Mouse (Mus musculus): ENCODE measurements at regions not wholly inside any gene's neighbourhood (a gene's known extent, or its start where the extent isn't known, plus 50 kb on each side); places are given as distances from the start of the nearest gene placed in this dataset.

GRCm38 (mm10) chr13:60299076-60299475 is 121.9 kb upstream of the Gas1 start:
- DNase-seq (ENCODE audit: low read depth, low spot score) = no peak

GRCm38 (mm10) chr13:60303561-60303960 is 126.4 kb upstream of the Gas1 start:
- DNase-seq (ENCODE audit: low read depth, low spot score) = no peak

DNA sequence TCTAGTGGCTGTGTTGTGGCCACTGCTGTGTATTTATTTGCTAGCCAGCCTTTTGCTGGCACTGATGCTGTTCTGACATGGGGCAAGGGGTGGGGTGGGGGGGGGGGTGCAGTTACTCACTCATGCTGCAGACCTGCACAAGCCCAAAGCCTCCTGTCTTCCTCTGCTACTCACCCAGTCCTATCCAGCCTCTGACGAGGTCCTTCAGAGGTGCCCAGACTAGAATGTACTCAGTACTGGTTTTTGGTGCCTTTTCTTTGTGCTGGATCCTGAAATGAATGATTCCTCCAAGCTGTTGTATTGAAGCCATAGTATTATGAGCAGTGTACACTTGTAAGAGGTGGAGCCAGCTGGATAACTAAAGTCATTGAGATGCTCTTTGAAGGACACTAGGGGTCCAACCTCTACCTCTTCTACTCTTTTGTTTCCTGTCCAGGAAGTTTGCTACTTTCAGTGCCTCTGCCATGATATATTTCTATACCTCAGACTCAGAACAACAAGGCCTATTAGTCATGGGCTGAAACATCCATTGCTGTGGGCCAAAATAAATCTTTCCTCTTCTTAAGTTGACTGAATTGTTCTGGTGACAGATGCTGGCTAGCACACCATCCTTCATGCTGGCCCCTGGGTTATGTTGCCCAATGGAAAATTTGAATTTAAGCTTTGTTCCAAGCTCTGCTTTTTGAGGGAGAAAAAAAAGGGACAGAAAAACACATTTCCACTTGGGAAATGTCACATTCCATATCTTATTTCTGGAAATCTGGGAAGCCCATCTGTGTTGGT is 128.1 kb upstream of the Gas1 start:
- no peak for DNase-seq (ENCODE audit: low read depth, low spot score)

GRCm38 (mm10) chr13:60308062-60308801 is 131.1 kb upstream of the Gas1 start:
- no peak for DNase-seq (ENCODE audit: low read depth, low spot score)

DNA sequence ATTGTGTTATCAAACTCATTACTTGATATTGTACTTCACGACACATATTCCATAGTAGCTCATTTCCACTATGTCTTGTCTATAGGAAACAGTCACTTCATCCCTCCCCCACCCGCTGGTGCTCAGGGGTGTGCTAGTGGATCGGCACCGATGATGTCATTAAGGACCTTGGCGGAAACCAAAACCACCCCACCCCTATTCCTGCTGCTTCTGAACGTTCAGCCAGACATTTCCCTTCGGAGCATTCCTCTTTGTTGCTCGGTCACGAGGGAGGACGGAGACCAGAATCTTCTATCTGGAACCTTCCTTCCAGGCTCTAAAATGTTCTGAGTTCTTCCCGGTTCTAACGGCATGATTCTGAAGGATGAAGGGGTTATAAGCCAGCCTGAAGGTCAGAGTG is 132.3 kb upstream of the Gas1 start:
- DNase-seq (ENCODE audit: low read depth, low spot score) = peak; percentile 52

GRCm38 (mm10) chr13:60309926-60310325 is 132.8 kb upstream of the Gas1 start:
- no peak for DNase-seq (ENCODE audit: low read depth, low spot score)

DNA sequence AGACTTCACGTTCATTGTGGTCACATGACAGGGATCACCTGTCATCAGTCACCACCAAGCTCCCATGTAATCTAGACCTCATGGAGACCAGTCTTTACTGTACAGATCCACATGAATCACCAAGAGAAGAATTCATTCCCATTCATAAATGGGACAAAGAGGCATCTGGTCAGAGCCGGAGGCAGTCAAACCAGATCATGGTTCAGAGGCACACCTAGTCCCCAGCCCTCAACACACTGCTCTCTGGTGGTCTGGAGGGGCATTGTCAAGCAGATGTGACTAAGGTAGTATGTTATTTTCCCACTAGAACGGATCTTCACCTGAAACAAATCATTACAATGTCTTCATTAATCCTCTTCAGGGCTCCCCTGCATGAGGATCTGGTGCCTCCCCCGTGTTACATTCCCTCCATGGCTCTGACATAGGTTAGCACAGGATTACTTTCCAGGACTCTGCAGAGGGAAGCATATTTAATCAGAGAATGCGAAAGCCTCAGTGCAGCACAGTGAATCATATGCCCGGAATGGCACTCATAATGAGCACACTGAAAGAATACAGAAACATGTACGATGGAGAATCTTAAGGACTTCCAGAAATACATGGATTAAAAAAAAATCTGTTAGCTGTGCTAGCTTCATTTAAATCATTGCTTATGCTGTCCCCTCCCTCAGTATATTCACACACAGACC is 135.4 kb upstream of the Gas1 start:
- DNase-seq (ENCODE audit: low read depth, low spot score) = no peak

- peak; percentile 42 for DNase-seq (ENCODE audit: low read depth, low spot score)
Measured at GRCm38 (mm10) chr13:60318436-60319020, 141.4 kb upstream of the Gas1 start.

GRCm38 (mm10) chr13:60319268-60319667 is 142.1 kb upstream of the Gas1 start:
- no peak for DNase-seq (ENCODE audit: low read depth, low spot score)

DNA sequence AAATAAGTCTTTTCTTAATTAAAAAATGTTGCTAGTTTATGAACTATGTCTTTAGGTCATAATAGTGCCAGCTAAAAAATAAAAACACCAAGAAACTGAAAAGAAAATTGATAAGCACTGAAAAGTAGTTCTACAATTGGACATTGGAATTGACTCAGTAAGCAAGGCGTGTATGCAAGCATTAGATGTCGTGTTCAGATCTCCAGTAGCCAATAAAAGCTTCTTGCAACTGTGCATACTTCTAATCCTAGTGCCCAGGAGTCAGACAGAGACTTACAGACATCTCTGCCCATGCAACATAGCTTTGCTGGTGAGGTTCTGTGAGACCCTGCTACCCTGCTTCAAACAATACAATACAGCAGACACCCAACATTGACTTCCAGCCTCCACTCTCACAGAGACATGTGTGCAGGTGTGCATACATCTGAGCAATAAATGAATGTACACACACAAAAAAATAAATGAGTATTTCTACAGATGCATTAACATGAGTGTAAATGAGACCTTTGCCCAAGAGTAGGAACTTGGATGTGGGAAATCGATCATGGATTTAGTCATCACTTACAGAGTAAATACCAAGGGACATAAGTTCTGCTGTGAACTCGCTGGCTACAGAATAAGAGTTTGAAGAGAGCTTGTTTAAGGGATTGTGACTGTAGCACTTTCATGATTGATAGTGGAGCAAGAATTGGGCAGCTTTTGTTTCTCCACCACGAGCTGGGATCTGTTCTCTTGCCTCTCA is 142.9 kb upstream of the Gas1 start:
- no peak for DNase-seq (ENCODE audit: low read depth, low spot score)

GRCm38 (mm10) chr13:60322579-60322978 is 145.4 kb upstream of the Gas1 start:
- DNase-seq (ENCODE audit: low read depth, low spot score) = peak; percentile 42

- peak; percentile 47 for DNase-seq (ENCODE audit: low read depth, low spot score)
Measured at GRCm38 (mm10) chr13:60330475-60331258, 153.5 kb upstream of the Gas1 start.

GRCm38 (mm10) chr13:60336196-60336595 is 159.0 kb upstream of the Gas1 start:
- DNase-seq (ENCODE audit: low read depth, low spot score) = no peak

DNA sequence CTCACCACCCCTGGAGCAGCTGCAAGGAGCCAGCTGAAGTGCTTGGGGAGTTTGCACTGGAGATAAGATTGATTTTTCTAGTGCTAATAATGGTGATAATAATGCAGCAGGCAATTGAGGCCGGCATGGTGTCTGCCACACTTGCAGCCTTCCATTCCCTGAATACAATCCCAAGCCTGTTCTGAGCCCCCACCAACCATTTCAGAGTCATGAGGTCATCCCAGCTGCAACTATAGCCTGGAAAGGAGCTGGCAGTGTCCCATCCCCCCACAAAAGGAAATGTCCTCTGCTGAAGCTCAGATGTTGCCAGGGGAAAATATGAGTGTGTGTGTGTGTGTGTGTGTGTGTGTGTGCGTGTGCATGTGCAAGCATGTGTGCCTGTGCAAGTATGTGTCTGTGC is 160.2 kb upstream of the Gas1 start:
- no peak for DNase-seq (ENCODE audit: low read depth, low spot score)

- DNase-seq (ENCODE audit: low read depth, low spot score) = peak; percentile 76
Measured at GRCm38 (mm10) chr13:60338107-60338506, 160.9 kb upstream of the Gas1 start.

DNA sequence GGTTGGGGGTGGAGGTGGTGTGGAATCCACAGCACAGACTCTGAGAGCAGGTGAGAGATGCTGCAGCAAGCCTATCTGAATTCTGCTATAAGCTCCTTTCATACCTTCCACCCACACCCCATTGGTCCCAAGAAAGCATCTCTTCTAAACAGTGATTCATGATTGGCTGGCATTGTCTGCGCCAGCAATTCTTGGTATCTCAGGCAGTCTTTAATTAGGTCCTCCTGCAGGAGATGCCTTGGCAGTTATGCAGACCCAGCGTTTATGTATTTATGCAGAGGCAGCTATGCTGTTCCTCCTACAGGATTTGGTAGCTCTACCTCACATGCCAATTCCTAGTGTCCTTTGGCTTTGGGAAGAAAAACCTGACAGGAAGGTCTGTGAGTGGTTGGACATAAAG is 162.9 kb upstream of the Gas1 start:
- DNase-seq (ENCODE audit: low read depth, low spot score) = no peak

DNA sequence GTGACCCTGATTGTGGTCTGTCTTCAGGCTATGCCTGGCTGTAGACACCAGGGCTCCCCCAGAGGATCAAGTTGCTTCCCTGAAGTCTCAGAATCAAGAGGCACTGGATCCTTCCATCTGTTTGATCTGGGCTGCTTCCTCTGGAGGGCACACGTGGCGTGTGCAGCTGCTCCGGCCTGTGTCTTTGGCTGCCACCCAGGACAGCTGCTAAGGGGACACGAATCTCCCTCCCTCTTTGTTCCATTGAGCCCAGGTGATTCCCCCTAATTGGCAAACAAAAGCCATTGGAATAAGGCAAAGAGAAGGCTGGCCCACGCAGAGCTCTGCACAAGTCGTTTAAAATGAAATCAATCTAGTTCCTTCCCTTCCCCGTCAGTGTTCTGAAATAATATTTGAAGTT is 170.7 kb upstream of the Gas1 start:
- DNase-seq (ENCODE audit: low read depth, low spot score) = peak; percentile 79

GRCm38 (mm10) chr13:60348438-60348837 is 171.3 kb upstream of the Gas1 start:
- no peak for DNase-seq (ENCODE audit: low read depth, low spot score)

- DNase-seq (ENCODE audit: low read depth, low spot score) = no peak
Measured at GRCm38 (mm10) chr13:60355707-60356490, 178.7 kb upstream of the Gas1 start.
